Mouse (Mus musculus): ENCODE measurements around the gene Tapbpl.

- TF ChIP-seq POLR2A (IDR thresholded peaks at IDR 0.05; ENCODE audit: low read depth, low read length) (no peak), CTCF (IDR thresholded peaks at IDR 0.05; ENCODE audit: extremely low read depth, insufficient read length, insufficient replicate concordance, low read depth, low read length) (no peak)
Measured at GRCm38 (mm10) chr6:125197166-125197565, 34.5 kb downstream of the Tapbpl start.
